Mouse (Mus musculus) cerebellum, adult 9-10 months (tissue): ENCODE data around the gene Brk1.

Experiments
- DNase-seq: peaks from one replicate; pipeline ENCODE4 v3.0.0; 2022

Brk1 gene

DNA sequence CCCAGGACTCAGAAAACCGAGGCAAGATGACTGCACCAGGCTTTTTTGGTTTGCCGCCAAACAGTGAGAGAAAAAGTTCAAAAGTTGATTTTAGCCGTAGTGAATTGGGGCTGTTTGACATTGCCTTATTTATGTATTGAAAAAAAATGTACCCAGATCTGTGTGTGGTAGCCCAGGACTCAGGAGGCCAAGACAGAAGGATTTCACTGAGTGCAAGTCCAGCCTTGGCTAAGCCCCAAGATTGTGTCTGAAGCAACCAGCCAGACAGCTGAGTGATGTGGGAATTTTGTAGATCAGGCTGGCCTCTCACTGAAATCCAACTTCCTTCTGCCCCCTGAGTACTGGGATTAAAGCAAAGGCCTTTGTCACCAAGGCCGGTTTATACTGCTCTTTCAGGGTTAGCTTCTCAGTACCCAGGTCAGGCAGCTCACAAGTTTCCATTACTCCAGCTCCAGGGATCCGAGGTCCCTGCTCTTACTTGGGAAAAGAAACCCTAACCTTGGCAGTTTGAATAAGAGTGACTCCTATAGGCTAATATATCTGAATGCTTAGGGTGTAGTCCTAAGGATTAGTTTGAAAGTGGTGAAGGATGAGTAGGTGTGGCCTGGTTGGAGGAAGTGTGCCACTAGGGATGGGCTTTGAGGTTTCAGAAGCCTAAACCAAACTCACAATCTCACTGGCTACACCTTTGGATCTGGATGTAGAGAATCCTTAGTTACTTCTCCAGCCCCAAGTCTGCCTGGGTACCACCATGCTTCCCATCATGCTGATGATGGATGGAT lies 20.6 kb downstream of the Brk1 start:
- no peak for DNase-seq

- DNase-seq: no peak
These were observed 25.8 kb downstream of the Brk1 start for GRCm38 (mm10) chr6:113630322-113630721.

DNA sequence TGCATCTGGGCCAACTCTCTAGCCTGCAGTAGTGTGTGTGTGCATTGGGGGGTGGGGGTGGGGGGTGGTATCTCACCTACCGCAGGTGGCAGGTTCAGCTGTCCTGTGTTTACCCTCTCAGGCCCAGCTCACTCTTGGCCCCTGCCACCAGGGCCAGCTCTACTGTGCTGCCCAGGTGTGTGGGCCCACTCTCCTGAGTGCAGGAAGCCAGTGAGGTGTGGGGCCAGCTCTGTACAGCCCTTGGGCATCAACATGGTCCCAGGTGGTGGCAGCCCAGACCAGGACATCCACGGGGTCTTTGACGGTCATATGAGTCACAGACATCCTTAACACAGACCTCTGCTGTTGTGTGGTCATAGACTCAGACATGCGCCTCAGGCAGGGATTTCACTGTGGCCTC lies 28.3 kb downstream of the Brk1 start:
- DNase-seq: no peak

GRCm38 (mm10) chr6:113638302-113639040 lies 33.9 kb downstream of the Brk1 start, which contains the start of gene Irak2:
Gene Irak2, plus strand, starts transcription at chr6:113638467.
- peak; percentile 94 for DNase-seq

DNA sequence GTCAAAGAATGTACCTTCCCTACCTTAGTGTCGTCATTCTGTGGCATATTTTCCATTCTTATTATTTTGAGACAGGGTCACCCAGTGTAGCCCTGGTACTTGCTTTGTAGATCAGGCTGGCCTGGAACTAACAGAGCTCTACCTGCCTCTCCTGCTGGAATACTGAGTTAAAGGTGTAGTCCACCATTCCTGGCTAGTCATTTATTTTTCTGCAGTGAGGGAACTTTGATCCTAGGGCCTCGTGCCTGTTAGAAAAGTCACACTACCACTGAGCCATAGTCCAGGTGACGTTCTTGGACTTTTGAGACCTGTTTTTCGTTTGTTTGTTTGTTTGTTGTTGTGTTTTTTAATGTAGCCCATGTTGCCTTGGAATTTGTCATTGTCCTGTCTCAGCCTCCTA lies 34.6 kb downstream of the Brk1 start:
- DNase-seq: no peak

DNA sequence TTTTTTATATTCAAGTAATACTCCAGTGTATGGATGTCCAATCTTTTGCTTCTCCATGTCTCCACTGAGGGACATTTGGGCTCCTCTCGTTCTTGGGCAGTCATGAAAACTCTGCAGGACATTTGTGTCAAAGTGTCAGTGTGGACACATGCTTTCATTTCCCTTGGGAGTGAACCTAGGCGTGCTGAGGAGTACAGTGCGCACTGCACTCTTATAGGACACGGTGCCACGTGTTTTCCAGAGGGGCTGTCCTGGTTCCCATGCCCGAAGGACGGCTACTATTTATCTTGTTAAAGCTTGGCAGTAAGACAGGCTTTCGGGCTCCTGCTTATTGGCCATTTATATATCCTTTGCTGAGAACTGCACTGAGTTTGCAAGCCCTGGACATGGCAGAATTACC lies 38.0 kb downstream of the Brk1 start:
- no peak for DNase-seq

DNA sequence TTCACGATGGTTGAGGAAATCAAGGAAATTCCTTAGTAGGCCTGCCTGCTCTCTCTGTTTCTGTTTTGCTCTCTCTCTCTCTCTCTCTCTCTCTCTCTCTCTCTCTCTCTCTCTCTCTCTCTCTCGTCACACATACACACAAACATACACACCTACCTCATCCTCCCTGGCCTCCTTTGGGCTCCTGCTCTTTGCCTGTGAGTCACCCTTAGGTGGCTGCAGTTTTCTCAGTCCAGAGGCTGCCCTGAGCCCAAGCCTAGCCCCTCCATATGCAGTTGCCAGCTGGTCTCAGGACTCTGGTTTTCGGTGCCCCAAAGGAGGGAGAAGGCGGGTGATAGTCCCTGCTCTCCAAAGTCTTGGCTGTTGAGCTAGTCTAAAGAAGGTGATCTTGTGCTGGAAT lies 38.4 kb downstream of the Brk1 start:
- DNase-seq: no peak

- DNase-seq: no peak
These were observed 39.4 kb downstream of the Brk1 start for GRCm38 (mm10) chr6:113643967-113644366.

- DNase-seq: no peak
These were observed 40.2 kb downstream of the Brk1 start for GRCm38 (mm10) chr6:113644808-113645207.

- DNase-seq: no peak
These were observed 45.0 kb downstream of the Brk1 start for GRCm38 (mm10) chr6:113649346-113650196.

DNA sequence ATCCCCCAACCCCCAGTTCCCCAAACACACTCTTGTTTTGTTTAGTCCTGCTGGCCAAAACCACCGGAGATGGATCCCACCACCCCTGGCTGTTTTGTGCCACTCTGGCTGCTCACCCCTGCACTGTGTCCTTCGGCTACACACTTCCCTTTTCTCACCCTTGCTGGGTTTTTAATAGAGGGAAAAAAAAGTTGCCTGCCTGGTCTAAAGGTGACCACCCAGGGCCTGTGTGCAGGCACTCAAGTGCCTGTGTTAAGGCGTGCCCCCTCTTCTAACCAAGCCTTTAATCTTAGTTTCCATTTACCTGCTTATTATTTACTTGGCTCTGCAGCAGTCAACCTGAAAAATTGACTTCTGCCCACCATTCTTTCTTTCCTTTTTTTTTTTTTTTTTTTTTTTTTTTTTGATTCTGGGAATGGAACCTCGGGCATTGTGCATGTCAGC lies 45.6 kb downstream of the Brk1 start:
- no peak for DNase-seq

DNA sequence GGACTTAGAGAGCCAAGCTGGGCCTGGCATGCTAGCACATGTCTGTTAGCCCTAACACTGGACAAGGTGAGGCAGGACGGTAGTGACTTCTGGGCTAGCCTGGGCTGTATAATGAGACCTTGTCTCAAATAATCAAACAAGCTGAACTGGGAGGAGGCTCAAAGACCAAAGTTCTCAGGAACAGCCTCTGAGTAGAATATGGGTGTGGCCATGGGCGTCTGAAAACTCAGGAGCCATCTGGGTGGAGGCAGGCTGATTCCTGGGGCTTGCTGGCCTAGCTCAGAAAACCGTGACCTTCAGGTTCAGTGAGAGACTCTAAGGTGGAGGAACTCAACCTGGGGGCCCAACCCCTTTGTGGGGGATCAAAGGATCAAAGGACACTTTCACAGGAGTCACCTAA lies 47.1 kb downstream of the Brk1 start:
- no peak for DNase-seq

- no peak for DNase-seq
These were observed 49.0 kb downstream of the Brk1 start for GRCm38 (mm10) chr6:113653551-113653950.

DNA sequence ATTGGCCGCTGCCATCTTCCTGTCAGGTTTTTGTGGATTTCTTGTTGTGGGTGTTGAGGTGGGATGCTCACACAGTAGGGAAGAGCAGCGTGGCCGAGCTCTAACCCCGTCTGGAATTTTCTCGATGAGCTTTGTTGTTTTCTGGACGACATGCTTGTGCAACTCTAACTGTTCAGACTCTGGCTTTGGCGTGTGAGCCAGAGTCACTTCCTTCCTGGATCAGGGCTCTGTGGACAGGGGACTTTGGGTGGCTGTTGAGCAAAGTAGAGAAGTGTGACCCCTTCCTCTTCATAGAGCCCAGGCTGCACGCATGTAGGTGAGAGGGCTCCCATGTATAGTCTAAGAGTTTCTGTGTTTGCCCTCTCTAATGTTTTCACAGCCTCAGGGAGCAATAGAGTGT lies 49.5 kb downstream of the Brk1 start:
- no peak for DNase-seq

- no peak for DNase-seq
These were observed 50.3 kb downstream of the Brk1 start for GRCm38 (mm10) chr6:113654753-113655397.

DNA sequence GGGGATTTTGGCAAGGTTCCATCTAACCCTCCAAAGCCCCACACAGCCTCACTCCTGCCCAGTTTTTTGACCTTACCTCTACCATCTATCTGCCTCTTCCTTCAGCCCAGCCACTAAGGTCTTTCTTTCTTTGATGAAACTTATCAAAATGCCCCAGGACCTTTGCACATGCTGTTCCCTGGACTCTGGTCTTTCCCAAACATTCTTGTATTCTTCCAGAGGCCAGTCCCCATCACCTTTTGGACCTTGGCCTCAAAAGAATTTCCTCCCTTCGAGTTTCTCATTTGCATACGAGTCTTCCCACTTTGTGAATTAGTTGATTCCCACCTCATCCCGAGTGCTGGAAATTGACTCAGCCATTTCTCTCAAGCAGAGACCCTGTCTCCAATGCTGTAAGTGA lies 50.9 kb downstream of the Brk1 start:
- DNase-seq: no peak

DNA sequence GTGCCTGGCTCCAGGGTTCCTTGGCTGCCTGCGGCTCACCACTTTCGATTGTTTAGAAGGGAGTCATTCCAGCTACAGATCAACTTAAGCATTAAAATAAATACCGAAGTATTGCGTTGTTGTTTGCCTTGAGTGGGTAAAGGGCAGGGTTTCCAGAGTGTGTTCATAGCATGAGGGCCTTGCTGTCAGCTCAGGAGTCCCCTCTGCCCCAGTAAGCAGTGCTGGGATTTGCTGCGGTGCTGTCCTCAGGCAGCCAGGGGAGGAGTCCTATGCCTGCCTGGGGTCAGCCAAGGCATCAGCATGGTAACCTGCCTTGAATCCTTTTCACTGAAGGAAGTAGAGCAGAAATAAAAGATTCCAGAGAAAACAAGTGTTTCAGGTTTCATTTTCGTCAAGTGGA lies 52.3 kb downstream of the Brk1 start:
- no peak for DNase-seq

DNA sequence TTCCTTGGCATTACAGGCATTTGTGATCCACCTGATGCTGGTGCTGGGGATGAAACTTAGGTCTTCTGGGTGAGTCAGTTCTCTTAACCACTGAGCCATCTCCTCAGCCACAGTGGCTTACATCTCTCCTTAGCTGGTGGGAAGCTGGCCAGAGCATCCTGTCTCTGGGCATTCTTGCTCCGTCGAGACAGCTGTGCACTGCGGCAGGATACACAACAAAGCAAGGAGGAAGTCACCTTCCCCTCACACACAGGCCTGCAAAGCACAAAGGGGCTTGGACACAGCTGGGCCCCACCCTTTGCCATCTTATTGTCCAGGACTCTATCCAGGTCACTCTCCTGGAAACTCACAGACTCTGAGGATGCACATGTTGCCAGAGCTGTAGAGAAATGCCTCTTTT lies 53.7 kb downstream of the Brk1 start:
- no peak for DNase-seq

- DNase-seq: no peak
These were observed 55.3 kb downstream of the Brk1 start for GRCm38 (mm10) chr6:113659648-113660491.

- no peak for DNase-seq
These were observed 56.1 kb downstream of the Brk1 start for GRCm38 (mm10) chr6:113660492-113661352.
